26 mouse cellular contexts compared by ENCODE assay signal in genomic region chr4:63521813-63522419, GRCm38 (mm10). TPM values are rescaled to one million over a fixed set of nuclear protein-coding genes. Genes with fewer than 3 reads are reported as not detected.
A peak's percentile ranks its signal among the peaks of the same experiment; 100 is the strongest.
DNase-seq lines count a peak whose midpoint lies in the region; ATAC-seq and TF ChIP-seq lines count a peak whose summit lies in the region.
"Had no signal": no experiment of that assay in that cellular context is flagged by ENCODE, and none has a peak within 500 bp of the region (broad histone marks: within the 10 kb centered on the region; RNA-seq: fewer than 3 reads in every experiment).

No protein-coding gene starts in this region.

- H3ac ChIP-seq in myocyte (ENCODE audit: control insufficient read depth, insufficient read length): no peak overlapping the region

- H3K9ac ChIP-seq in CH12.LX (ENCODE audit: insufficient read depth, low read depth): no peak overlapping the region
- H3K9ac ChIP-seq in midbrain, embryonic 14.5 days (replicated peaks; ENCODE audit: low read length): no peak overlapping the region
- H3K9ac ChIP-seq: embryonic facial prominence, embryonic 13.5 days; embryonic facial prominence, embryonic 15.5 days; forebrain, embryonic 12.5 days had no signal

- DNase-seq in 3T3-L1 (ENCODE audit: low read depth, low spot score) (peak; percentile 56), CH12.LX (ENCODE audit: extremely low read depth) (peak; percentile 16)
- DNase-seq in urinary bladder, adult 18-20 months (ENCODE audit: low spot score in 2 of 2): no peak
- no peak for DNase-seq in midbrain, embryonic 14.5 days
- DNase-seq in spleen, postnatal 4 days (ENCODE audit: low spot score in 2 of 2): no peak
- DNase-seq: adrenal gland, adult 8-10 months; adrenal gland, postnatal 14 days; adrenal gland, postnatal 36 days; cerebellum, adult 11-12 months; cerebellum, adult 2 months; cerebellum, adult 9-10 months; cerebellum, postnatal 10 days; cerebellum, postnatal 25 days; embryo, embryonic 11 days had no signal

- H3K4me1 ChIP-seq in CH12.LX (ENCODE audit: control insufficient read depth in 1 of 2, insufficient read depth in 2 of 2): peaks cover 0 to 6% of the 10 kb centered on the region in 2 experiments; a peak in 1 of 4 replicates
- H3K4me1 ChIP-seq in midbrain, embryonic 14.5 days (ENCODE audit: control insufficient read depth, insufficient read depth, low read length): no peaks in the 10 kb centered on the region
- H3K4me1 ChIP-seq: embryonic facial prominence, embryonic 13.5 days; embryonic facial prominence, embryonic 15.5 days; forebrain, embryonic 12.5 days had no signal

- no peak for TF ChIP-seq EP300 in CH12.LX (IDR thresholded peaks at IDR 0.05; ENCODE audit: low read length)

- dilution Hi-C loops in CH12.LX (cut with MboI; ENCODE audit: extremely low pct_ligation_motif_present, extremely low pct_unique_long_range_greater_than_20kb, low sequenced_read_pairs): no loop called here

- 84% methylated on average over 2 of the region's 2 CpGs for WGBS in midbrain, embryonic 14.5 days

- in situ Hi-C loops in CH12.LX (cut with MboI; ENCODE audit: low pct_ligation_motif_present, low pct_unique_long_range_greater_than_20kb, low sequenced_read_pairs): no loop called here

- peaks cover 3% of the 10 kb centered on the region for H3K9me3 ChIP-seq in CH12.LX (replicated peaks; ENCODE audit: low read length)
- no peaks in the 10 kb centered on the region for H3K9me3 ChIP-seq in midbrain, embryonic 14.5 days (ENCODE audit: control insufficient read depth, low read length)
- H3K9me3 ChIP-seq: embryonic facial prominence, embryonic 13.5 days; embryonic facial prominence, embryonic 15.5 days; forebrain, embryonic 10.5 days; forebrain, embryonic 12.5 days had no signal

- TF ChIP-seq CTCF in CH12.LX (conservative IDR thresholded peaks at IDR 0.05 in 1 of 2, IDR thresholded peaks at IDR 0.05 in 1 of 2; ENCODE audit: low read depth in 2 of 2, low read length in 2 of 2): no peak

- H3K27ac ChIP-seq in CH12.LX (ENCODE audit: insufficient read depth, low read depth): no peak overlapping the region
- H3K27ac ChIP-seq in midbrain, embryonic 14.5 days (replicated peaks; ENCODE audit: low read depth, low read length): no peak overlapping the region
- H3K27ac ChIP-seq: embryonic facial prominence, embryonic 13.5 days; embryonic facial prominence, embryonic 15.5 days; forebrain, embryonic 10.5 days; forebrain, embryonic 12.5 days had no signal

- no peaks in the 10 kb centered on the region for H3K79me2 ChIP-seq in CH12.LX (replicated peaks; ENCODE audit: control insufficient read depth, extremely low read depth, insufficient read depth, poor library complexity, severe bottlenecking)
- H3K79me2 ChIP-seq in myocyte (ENCODE audit: control insufficient read depth, insufficient read depth): no peaks in the 10 kb centered on the region

- H3K27me3 ChIP-seq in CH12.LX (replicated peaks) (peaks cover 2% of the 10 kb centered on the region), myocyte (ENCODE audit: control insufficient read depth, insufficient read depth, insufficient read length) (no peaks in the 10 kb centered on the region)
- no peaks in the 10 kb centered on the region for H3K27me3 ChIP-seq in midbrain, embryonic 14.5 days (ENCODE audit: control insufficient read depth, insufficient read depth, low read length)
- H3K27me3 ChIP-seq: embryonic facial prominence, embryonic 13.5 days; embryonic facial prominence, embryonic 15.5 days; forebrain, embryonic 12.5 days; Patski had no signal

- H3K4me2 ChIP-seq in CH12.LX (ENCODE audit: insufficient read depth, low read depth, poor library complexity, severe bottlenecking) (no peak overlapping the region), myocyte (ENCODE audit: low read depth) (no peak overlapping the region)
- H3K4me2 ChIP-seq in midbrain, embryonic 14.5 days (ENCODE audit: low read length): no peak overlapping the region
- H3K4me2 ChIP-seq: embryonic facial prominence, embryonic 13.5 days; embryonic facial prominence, embryonic 15.5 days; forebrain, embryonic 12.5 days had no signal

- no peak overlapping the region for H3K4me3 ChIP-seq in CH12.LX (replicated peaks in 1 of 3; ENCODE audit: low read depth in 2 of 3, low read length in 2 of 3, poor library complexity in 1 of 3)
- H3K4me3 ChIP-seq in myocyte: no peak overlapping the region
- H3K4me3 ChIP-seq in midbrain, embryonic 14.5 days (replicated peaks; ENCODE audit: low read depth, low read length): no peak overlapping the region
- H3K4me3 ChIP-seq: embryonic facial prominence, embryonic 13.5 days; embryonic facial prominence, embryonic 15.5 days; erythroblast, embryonic 14.5 days; forebrain, embryonic 10.5 days; forebrain, embryonic 12.5 days had no signal

- TF ChIP-seq RAD21 in CH12.LX (IDR thresholded peaks at IDR 0.05; ENCODE audit: low read depth, low read length): no peak

- TF ChIP-seq POLR2A in CH12.LX (IDR thresholded peaks at IDR 0.05; ENCODE audit: low read depth, low read length) (no peak), myocyte (IDR thresholded peaks at IDR 0.05; ENCODE audit: insufficient read length, low read depth) (no peak)

- no peak for ATAC-seq in midbrain, embryonic 14.5 days (ENCODE audit: low FRiP score, low TSS enrichment)
- ATAC-seq: activated CD4-positive, CD25-positive, alpha-beta regulatory T cell, adult 4 months; CD4-positive, CD25-positive, alpha-beta regulatory T cell, adult 4 months; forebrain, embryonic 14.5 days; forebrain, embryonic 16.5 days; Patski had no signal

- H3K36me3 ChIP-seq in CH12.LX (replicated peaks in 1 of 2; ENCODE audit: control insufficient read depth in 1 of 2, insufficient read depth in 1 of 2, low read length in 1 of 2) (no peaks in the 10 kb centered on the region), myocyte (ENCODE audit: control insufficient read depth, insufficient read depth) (no peaks in the 10 kb centered on the region)
- H3K36me3 ChIP-seq in midbrain, embryonic 14.5 days (ENCODE audit: control insufficient read depth, insufficient read depth, low read length): no peaks in the 10 kb centered on the region
- H3K36me3 ChIP-seq: embryonic facial prominence, embryonic 13.5 days; embryonic facial prominence, embryonic 15.5 days; forebrain, embryonic 10.5 days; forebrain, embryonic 12.5 days had no signal

TF ChIP-seq in CH12.LX, 34 proteins besides CTCF, POLR2A, EP300 and RAD21:
- TF ChIP-seq CHD1 (IDR thresholded peaks at IDR 0.05; ENCODE audit: low read depth, low read length) (no peak), MAZ (IDR thresholded peaks at IDR 0.05; ENCODE audit: low read depth, low read length) (no peak), MEF2A (IDR thresholded peaks at IDR 0.05; ENCODE audit: borderline replicate concordance, low read depth, low read length) (no peak), ZKSCAN1 (IDR thresholded peaks at IDR 0.05; ENCODE audit: borderline replicate concordance, low read depth, low read length) (no peak), MXI1 (IDR thresholded peaks at IDR 0.05; ENCODE audit: low read depth, low read length) (no peak), USF1 (IDR thresholded peaks at IDR 0.05; ENCODE audit: low read depth, low read length) (no peak), HCFC1 (IDR thresholded peaks at IDR 0.05; ENCODE audit: low read depth, low read length) (no peak), IRF4 (IDR thresholded peaks at IDR 0.05; ENCODE audit: low read depth, low read length) (no peak)

TF ChIP-seq in myocyte, 11 proteins besides CTCF, POLR2A, EP300 and RAD21:
- TF ChIP-seq CEBPB (IDR thresholded peaks at IDR 0.05; ENCODE audit: insufficient read depth, poor library complexity, severe bottlenecking) (peak; percentile 69), USF1 (IDR thresholded peaks at IDR 0.05; ENCODE audit: low read depth) (peak; percentile 44), SRF (IDR thresholded peaks at IDR 0.05; ENCODE audit: control insufficient read depth, insufficient read length, low read depth) (no peak)
TF ChIP-seq in myocyte: peak in this region for 2.

RNA-seq across cellular contexts. Expression of gene Atp6v1g1, which starts 22.7 kb away (rescaled TPM):
- 70.4 and 78.7 TPM in 2 replicates for total RNA-seq in CH12.LX (2012; rRNA removed)
- 143 and 154 TPM in 2 replicates for total RNA-seq in CH12.LX (2014; rRNA removed)
- 95.1 and 111 TPM in 2 replicates for polyA plus RNA-seq in CH12.LX (2012; ENCODE audit: insufficient read length, low read depth)
- 447 TPM for polyA plus RNA-seq in myocyte (2012; fragmentation: generic; extraction: Trizol)
- polyA plus RNA-seq in midbrain, embryonic 14.5 days (2014; fragmentation: Nextera tagmentation; extraction: Ambion mirVana): 451 and 485 TPM in 2 replicates

RNA-seq across cellular contexts. Expression of gene Whrn, which starts 26.1 kb away (rescaled TPM):
- total RNA-seq in CH12.LX (2012; rRNA removed) (2.8 and 4.5 TPM in 2 replicates), CH12.LX (2014; rRNA removed) (0.72 and 0.99 TPM in 2 replicates)
- polyA plus RNA-seq in CH12.LX (2012; ENCODE audit: insufficient read length, low read depth) (9.4 and 9.6 TPM in 2 replicates), myocyte (2012; fragmentation: generic; extraction: Trizol) (18.8 TPM)
- 7.8 and 8.0 TPM in 2 replicates for polyA plus RNA-seq in midbrain, embryonic 14.5 days (2014; fragmentation: Nextera tagmentation; extraction: Ambion mirVana)
- total RNA-seq: MEL had no signal

RNA-seq across cellular contexts. Expression of gene Tmem268, which starts 36.7 kb away (rescaled TPM):
- total RNA-seq in CH12.LX (2012; rRNA removed) (9.4 TPM in 2 replicates), CH12.LX (2014; rRNA removed) (8.3 and 9.9 TPM in 2 replicates)
- polyA plus RNA-seq in CH12.LX (2012; ENCODE audit: insufficient read length, low read depth) (10.5 and 11.1 TPM in 2 replicates), myocyte (2012; fragmentation: generic; extraction: Trizol) (19.5 TPM)
- polyA plus RNA-seq in midbrain, embryonic 14.5 days (2014; fragmentation: Nextera tagmentation; extraction: Ambion mirVana): 3.7 and 4.0 TPM in 2 replicates

Comparison
In these comparisons a context has a peak if more than half of its experiments do, and no peak if none do; other contexts are left out.
1. DNase-seq: peak in 3T3-L1 (single experiment) and CH12.LX (single experiment); none in urinary bladder, adult 18-20 months (0 of 2), midbrain, embryonic 14.5 days (single experiment) and spleen, postnatal 4 days (0 of 2).